Mouse (Mus musculus) G1E (cell line): ENCODE results near the gene Atg14.

Experiments used
- CTCF ChIP-seq: IDR thresholded peaks from 2 replicates; pipeline ENCODE4 v1.5.1; 2012; ENCODE audit warnings: low read depth, low read length, inconsistent platforms, mixed read lengths
- GATA1 ChIP-seq: IDR thresholded peaks from 2 replicates; pipeline ENCODE4 v1.6.1; 2012; ENCODE audit warnings: borderline replicate concordance, low read length, inconsistent platforms, mixed read lengths
- GATA2 ChIP-seq: IDR thresholded peaks from 2 replicates; pipeline ENCODE4 v1.6.1; 2012; ENCODE audit warnings: low read depth, low read length, inconsistent platforms, borderline replicate concordance
- POLR2AphosphoS5 ChIP-seq: IDR thresholded peaks from 2 replicates; pipeline ENCODE4 v1.6.1; 2012; ENCODE audit warnings: low read depth, low read length, inconsistent platforms; ENCODE audit not compliant: insufficient replicate concordance
- TAL1 ChIP-seq: conservative IDR thresholded peaks from 2 replicates; pipeline ENCODE4 v1.6.1; 2012; ENCODE audit warnings: low read depth, low read length, inconsistent platforms, mixed read lengths

DNA sequence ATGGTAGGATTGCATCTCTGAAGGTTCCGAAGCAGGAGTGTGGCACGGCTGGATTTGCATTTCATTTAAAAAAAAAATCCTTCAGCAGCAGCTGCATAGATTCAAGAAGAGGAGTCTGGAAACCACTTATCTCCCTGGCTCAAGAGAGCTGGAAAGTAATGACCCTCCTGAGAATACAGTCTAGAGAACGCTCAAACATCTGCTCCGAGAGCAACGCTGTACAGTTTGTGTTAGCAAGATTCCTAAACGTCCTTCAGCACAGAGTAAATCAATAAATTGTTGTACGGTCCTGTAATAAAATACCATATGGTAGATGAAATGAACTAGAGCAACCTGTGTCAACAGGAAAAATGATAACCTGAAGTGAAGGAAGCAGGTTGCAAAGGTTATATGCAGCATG is 42.8 kb upstream of the Atg14 start:
- TF ChIP-seq CTCF, result no peak
- TF ChIP-seq POLR2AphosphoS5, result no peak
- no peak for TF ChIP-seq GATA2
- TF ChIP-seq GATA1, result no peak
- TF ChIP-seq TAL1, result no peak
